Mouse (Mus musculus): Measurements from ENCODE around the gene Sirt6.

Gene Sirt6

GRCm38 (mm10) chr10:81626101-81626993 lies 1.2 kb downstream of the Sirt6 start:
- no peak for DNase-seq (ENCODE audit: low spot score)

- no peak for DNase-seq (ENCODE audit: low spot score)
Measured at GRCm38 (mm10) chr10:81623441-81623840, 4.2 kb downstream of the Sirt6 start.

- DNase-seq (ENCODE audit: low spot score): no peak
Measured at GRCm38 (mm10) chr10:81620786-81621185, 6.8 kb downstream of the Sirt6 start.

- no peak for DNase-seq (ENCODE audit: low spot score)
Measured at GRCm38 (mm10) chr10:81619976-81620375, 7.6 kb downstream of the Sirt6 start.

- DNase-seq (ENCODE audit: low spot score): no peak
Measured at GRCm38 (mm10) chr10:81615486-81615885, 12.1 kb downstream of the Sirt6 start.

GRCm38 (mm10) chr10:81612779-81613178 lies 14.8 kb downstream of the Sirt6 start:
- no peak for DNase-seq (ENCODE audit: low spot score)

- no peak for DNase-seq (ENCODE audit: low spot score)
Measured at GRCm38 (mm10) chr10:81608308-81608707, 19.3 kb downstream of the Sirt6 start.

GRCm38 (mm10) chr10:81605974-81606751 lies 21.4 kb downstream of the Sirt6 start, which contains the start of gene BC025920:
TSS of gene BC025920 (plus strand) at chr10:81606270.
- DNase-seq (ENCODE audit: low spot score): peak; percentile 96

GRCm38 (mm10) chr10:81605666-81605973 lies 22.0 kb downstream of the Sirt6 start:
- DNase-seq (ENCODE audit: low spot score): no peak

GRCm38 (mm10) chr10:81604968-81605665 lies 22.5 kb downstream of the Sirt6 start:
- peak; percentile 74 for DNase-seq (ENCODE audit: low spot score)

- no peak for DNase-seq (ENCODE audit: low spot score)
Measured at GRCm38 (mm10) chr10:81604019-81604967, 23.3 kb downstream of the Sirt6 start.

GRCm38 (mm10) chr10:81602741-81603151 lies 24.9 kb downstream of the Sirt6 start:
- DNase-seq (ENCODE audit: low spot score): no peak

GRCm38 (mm10) chr10:81601396-81601905 lies 26.1 kb downstream of the Sirt6 start:
- no peak for DNase-seq (ENCODE audit: low spot score)

- peak; percentile 95 for DNase-seq (ENCODE audit: low spot score)
Measured at GRCm38 (mm10) chr10:81600738-81601203, 26.8 kb downstream of the Sirt6 start, which contains the start of gene Tle6. TSS of gene Tle6 (minus strand) at chr10:81601073.

GRCm38 (mm10) chr10:81600096-81600495 lies 27.5 kb downstream of the Sirt6 start:
- no peak for DNase-seq (ENCODE audit: low spot score)

GRCm38 (mm10) chr10:81599630-81600029 lies 28.0 kb downstream of the Sirt6 start:
- no peak for DNase-seq (ENCODE audit: low spot score)

GRCm38 (mm10) chr10:81598871-81599270 lies 28.7 kb downstream of the Sirt6 start:
- DNase-seq (ENCODE audit: low spot score): no peak

GRCm38 (mm10) chr10:81598342-81598741 lies 29.3 kb downstream of the Sirt6 start:
- no peak for DNase-seq (ENCODE audit: low spot score)

GRCm38 (mm10) chr10:81597137-81597950 lies 30.3 kb downstream of the Sirt6 start:
- peak; percentile 68 for DNase-seq (ENCODE audit: low spot score)

- DNase-seq (ENCODE audit: low spot score): peak; percentile 59
Measured at GRCm38 (mm10) chr10:81596611-81597010, 31.0 kb downstream of the Sirt6 start.
